8 mouse cellular contexts compared by ENCODE assay signal in the genomic region with DNA sequence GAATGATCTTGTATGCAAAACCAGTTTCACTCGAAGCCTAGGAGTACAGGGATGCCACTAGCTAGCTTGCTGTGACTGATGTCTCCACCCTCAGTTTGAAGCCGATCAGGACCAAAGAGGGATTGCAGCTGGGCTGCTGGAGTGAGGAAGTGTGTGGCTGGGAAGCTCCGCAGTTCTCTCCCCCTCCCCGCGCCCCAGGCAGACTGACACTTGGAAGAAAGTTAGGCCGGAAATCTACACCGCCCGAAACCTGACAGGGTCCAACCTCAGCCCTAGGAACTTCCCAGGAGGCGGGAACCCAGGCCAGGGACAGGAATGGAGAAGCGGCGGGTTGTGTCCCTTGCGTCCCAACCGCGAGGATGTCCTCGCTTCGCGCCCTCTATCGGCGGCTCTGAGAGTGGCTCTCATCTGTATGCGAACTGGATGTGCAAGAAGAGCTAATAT. TPM values are rescaled to one million over a fixed set of nuclear protein-coding genes. Genes with fewer than 3 reads are reported as not detected.
DNase-seq lines count a peak whose midpoint lies in the region; ATAC-seq and TF ChIP-seq lines count a peak whose summit lies in the region.

No protein-coding gene starts in this region.

- peak; percentile 82 for TF ChIP-seq CTCF in midbrain, postnatal 0 days (IDR thresholded peaks at IDR 0.05)
- peak; percentile 66; the same call in 1 of the 2 replicates for TF ChIP-seq CTCF in spleen, adult 2 months (IDR thresholded peaks at IDR 0.05; ENCODE audit: extremely low read depth, insufficient read depth, insufficient read length, insufficient replicate concordance)

- DNase-seq in brain, adult 2 months (ENCODE audit: low read depth, low spot score) = peak; percentile 78
- DNase-seq in liver = peak; percentile 76
- peak; percentile 79 for DNase-seq in midbrain, postnatal 0 days (ENCODE audit: low spot score)
- peak in 1 of 2 experiments; percentile 68 for DNase-seq in spleen, adult 2 months (ENCODE audit: low read depth in 1 of 2, low spot score in 2 of 2)

- H3K4me1 ChIP-seq in heart, embryonic 13.5 days = peaks cover 45% of the 10 kb centered on the region
- H3K4me1 ChIP-seq in kidney, embryonic 16.5 days (ENCODE audit: insufficient read depth, low read length) = no peaks in the 10 kb centered on the region
- H3K4me1 ChIP-seq in midbrain, postnatal 0 days (ENCODE audit: insufficient read depth, low read length) = no peaks in the 10 kb centered on the region
- peaks cover 4% of the 10 kb centered on the region; the same call in 1 of the 2 replicates for H3K4me1 ChIP-seq in spleen, adult 2 months (ENCODE audit: control insufficient read depth, insufficient read depth, insufficient read length)

- no peaks in the 10 kb centered on the region for H3K9me3 ChIP-seq in heart, embryonic 13.5 days
- H3K9me3 ChIP-seq in kidney, embryonic 16.5 days (ENCODE audit: low read length) = no peaks in the 10 kb centered on the region
- no peaks in the 10 kb centered on the region for H3K9me3 ChIP-seq in midbrain, postnatal 0 days (ENCODE audit: low read length)

- no peaks in the 10 kb centered on the region for H3K36me3 ChIP-seq in heart, embryonic 13.5 days
- no peaks in the 10 kb centered on the region for H3K36me3 ChIP-seq in kidney, embryonic 16.5 days (ENCODE audit: insufficient read depth, low read length)
- no peaks in the 10 kb centered on the region for H3K36me3 ChIP-seq in midbrain, postnatal 0 days (ENCODE audit: insufficient read depth, low read length)
- no peaks in the 10 kb centered on the region for H3K36me3 ChIP-seq in spleen, adult 2 months (ENCODE audit: control insufficient read depth, insufficient read depth, low read length)

- H3K27ac ChIP-seq in heart, embryonic 13.5 days (replicated peaks) = no peak overlapping the region
- H3K27ac ChIP-seq in kidney, embryonic 16.5 days (ENCODE audit: low read length) = no peak overlapping the region
- no peak overlapping the region for H3K27ac ChIP-seq in midbrain, postnatal 0 days (ENCODE audit: low read depth, low read length)
- no peak overlapping the region for H3K27ac ChIP-seq in spleen, adult 2 months (ENCODE audit: insufficient read depth, low read length)

- peak; percentile 71 for ATAC-seq in erythroblast, adult 5-6 weeks (replicated peaks; ENCODE audit: low FRiP score, poor library complexity, severe bottlenecking)
- ATAC-seq in heart, embryonic 13.5 days (ENCODE audit: extremely low read depth, insufficient number of reproducible peaks, low FRiP score, low TSS enrichment) = no peak; the same call in 1 of the 2 replicates
- ATAC-seq in kidney, embryonic 16.5 days (ENCODE audit: low FRiP score, low TSS enrichment) = peak; percentile 88
- no peak for ATAC-seq in midbrain, postnatal 0 days (ENCODE audit: low FRiP score)
- ATAC-seq in activated CD4-positive, CD25-positive, alpha-beta regulatory T cell, adult 4 months = no peak

- H3K9ac ChIP-seq in heart, embryonic 13.5 days = peak overlapping the region; percentile 67
- H3K9ac ChIP-seq in kidney, embryonic 16.5 days (replicated peaks; ENCODE audit: low read length) = peak overlapping the region; percentile 63
- H3K9ac ChIP-seq in midbrain, postnatal 0 days (replicated peaks; ENCODE audit: low read length, poor library complexity, severe bottlenecking) = no peak overlapping the region

- TF ChIP-seq POLR2A in spleen, adult 2 months (IDR thresholded peaks at IDR 0.05; ENCODE audit: low read depth, low read length) = no peak

- peak overlapping the region; percentile 46 for H3K4me3 ChIP-seq in heart, embryonic 13.5 days
- H3K4me3 ChIP-seq in kidney, embryonic 16.5 days (ENCODE audit: low read length) = peak overlapping the region; percentile 42
- H3K4me3 ChIP-seq in midbrain, postnatal 0 days (ENCODE audit: low read depth, low read length) = peak overlapping the region; percentile 21; the same call in 1 of the 2 replicates
- peak overlapping the region; percentile 12; the same call in 1 of the 2 replicates for H3K4me3 ChIP-seq in spleen, adult 2 months (ENCODE audit: extremely low read depth, insufficient read depth, insufficient read length)

- WGBS in heart, embryonic 13.5 days = 2% methylated on average over 20 of the region's 20 CpGs
- under 1% methylated on average over 20 of the region's 20 CpGs for WGBS in kidney, embryonic 16.5 days
- WGBS in midbrain, postnatal 0 days = 3% methylated on average over 20 of the region's 20 CpGs
- WGBS in spleen, adult 2 months = 13% methylated on average over 20 of the region's 20 CpGs

- H3K27me3 ChIP-seq in heart, embryonic 13.5 days (replicated peaks) = 0 out of 2 replicates have a peak, but pooled peaks cover 3% of the 10 kb centered on the region
- no peaks in the 10 kb centered on the region; the same call in 1 of the 2 replicates for H3K27me3 ChIP-seq in kidney, embryonic 16.5 days (ENCODE audit: insufficient read depth, low read length)
- no peaks in the 10 kb centered on the region for H3K27me3 ChIP-seq in midbrain, postnatal 0 days (ENCODE audit: insufficient read depth, low read length)
- H3K27me3 ChIP-seq in spleen, adult 2 months (ENCODE audit: control insufficient read depth, insufficient read depth, low read length) = no peaks in the 10 kb centered on the region

- peak overlapping the region; percentile 69 for H3K4me2 ChIP-seq in heart, embryonic 13.5 days
- peak overlapping the region; percentile 61 for H3K4me2 ChIP-seq in kidney, embryonic 16.5 days (replicated peaks; ENCODE audit: low read depth, low read length)
- peak overlapping the region; percentile 35 for H3K4me2 ChIP-seq in midbrain, postnatal 0 days (ENCODE audit: low read depth, low read length, poor library complexity, severe bottlenecking)

RNA-seq across cellular contexts. Expression of a gene that starts 1.1 kb away (rescaled TPM):
- total RNA-seq in erythroblast, adult 5-6 weeks (2015; ENCODE audit: low replicate concordance) = not detected in 2 replicates
- total RNA-seq in erythroblast, adult 5-6 weeks (2017; ENCODE audit: low replicate concordance) = not detected in 2 replicates
- 0.09 and 0.23 TPM in 2 replicates for polyA plus RNA-seq in heart, embryonic 13.5 days (2015; fragmentation: Nextera tagmentation; extraction: Ambion mirVana)
- 0.19 TPM in 1 of 2 replicates, not detected in the other for polyA plus RNA-seq in kidney, embryonic 16.5 days (2015; fragmentation: Nextera tagmentation; extraction: Ambion mirVana)
- total RNA-seq in midbrain, postnatal 0 days (2014; rRNA removed) = 0.57 TPM in 1 of 2 replicates, not detected in the other
- polyA plus RNA-seq in midbrain, postnatal 0 days (2015; fragmentation: Nextera tagmentation; extraction: Ambion mirVana) = not detected in 2 replicates
- 0.59 and 0.70 TPM in 2 replicates for polyA plus RNA-seq in spleen, adult 2 months (2012; rRNA removed)
- polyA plus RNA-seq in activated CD4-positive, CD25-positive, alpha-beta regulatory T cell, adult 4 months (2017; shearing (Covaris generic)) = not detected

Comparison
In these comparisons a context has a peak if more than half of its experiments do, and no peak if none do; other contexts are left out.
1. ATAC-seq: peak in erythroblast, adult 5-6 weeks (single experiment) and kidney, embryonic 16.5 days (single experiment); none in heart, embryonic 13.5 days (single experiment), midbrain, postnatal 0 days (single experiment) and activated CD4-positive, CD25-positive, alpha-beta regulatory T cell, adult 4 months (single experiment).
2. Peak in every context shown above with its lines, with median percentiles within 50 percentile points of each other: H3K4me2 ChIP-seq and H3K4me3 ChIP-seq.